Mouse (Mus musculus): ENCODE results near the gene Usp48. TPM values are rescaled to one million over a fixed set of nuclear protein-coding genes. Genes with fewer than 3 reads are reported as not detected.
A peak's percentile ranks its signal among the peaks of the same experiment; 100 is the strongest.

The Usp48 gene
- polyA plus RNA-seq, 1 experiment, result 25.2 TPM

DNA sequence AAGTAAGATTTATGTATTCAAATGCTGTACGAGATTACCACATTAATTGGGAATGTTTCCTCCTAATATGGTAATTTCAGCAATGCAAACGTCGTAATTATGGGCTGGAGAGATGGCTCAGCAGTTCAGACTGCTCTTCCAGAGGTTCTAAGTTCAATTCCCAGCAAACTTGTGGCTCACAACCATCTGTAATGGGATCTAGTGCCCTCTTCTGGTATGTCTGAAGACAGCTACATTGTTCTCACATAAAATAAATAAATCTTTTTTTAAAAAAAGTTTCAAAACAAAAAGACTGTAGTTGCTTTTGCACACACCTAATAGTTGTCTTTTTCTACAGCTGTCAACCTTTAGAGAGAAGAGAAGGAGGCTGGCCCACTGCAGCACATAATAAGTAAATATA lies 43.0 kb downstream of the Usp48 start:
- no peak overlapping the region for H3K4me3 ChIP-seq (ENCODE audit: insufficient read depth, low read depth, low read length)
- no peak overlapping the region for H3K27ac ChIP-seq (replicated peaks; ENCODE audit: low read depth, low read length)

DNA sequence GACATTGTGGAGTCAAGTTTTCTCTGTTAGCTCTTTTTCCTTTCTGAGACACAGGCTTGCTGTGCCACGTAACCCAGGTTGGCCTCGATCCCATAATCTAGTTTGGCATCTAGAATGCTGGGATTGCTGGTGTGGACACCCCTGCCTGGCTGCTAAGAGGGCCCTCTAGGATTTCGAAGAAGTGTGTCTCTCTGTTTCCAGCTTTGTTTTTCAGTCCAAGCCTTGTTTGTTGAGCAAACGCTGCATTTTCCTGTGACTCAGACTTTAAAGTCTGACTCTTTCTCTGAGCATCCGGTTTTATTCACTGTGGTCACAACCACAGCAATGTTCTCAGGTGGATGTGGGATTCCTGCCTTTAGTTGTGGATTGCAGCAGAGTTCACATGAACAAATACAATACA lies 48.0 kb downstream of the Usp48 start:
- H3K27ac ChIP-seq (replicated peaks; ENCODE audit: low read depth, low read length), result no peak overlapping the region
- H3K4me3 ChIP-seq (ENCODE audit: insufficient read depth, low read depth, low read length), result no peak overlapping the region
- peaks cover 3% of the 10 kb centered on the region for H3K4me1 ChIP-seq (ENCODE audit: control insufficient read depth, insufficient read depth, insufficient read length, low read length)

More for the DNA sequence above, 43.0 kb downstream of the Usp48 start:
- H3K4me1 ChIP-seq (ENCODE audit: control insufficient read depth, insufficient read depth, insufficient read length, low read length), result no peaks in the 10 kb centered on the region

DNA sequence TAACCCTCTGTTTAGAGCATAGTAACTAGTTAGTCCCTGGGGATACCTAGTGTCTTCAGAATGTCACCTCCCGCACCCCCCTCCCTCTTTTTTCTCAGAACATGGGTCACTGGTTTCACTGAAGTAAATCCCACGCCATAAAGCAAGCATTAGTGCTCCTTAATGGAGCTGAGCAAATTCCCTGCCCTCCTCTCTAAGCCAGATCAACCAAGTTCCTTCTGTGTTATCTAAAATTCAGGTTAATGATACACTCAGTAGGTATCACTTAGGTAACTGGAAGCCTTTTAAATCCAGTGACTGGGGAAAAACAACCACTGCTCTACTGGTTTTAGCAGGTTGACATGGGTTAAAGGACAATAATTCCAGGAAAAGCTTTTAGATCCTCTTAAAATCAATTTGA lies 48.5 kb downstream of the Usp48 start:
- H3K4me1 ChIP-seq (ENCODE audit: control insufficient read depth, insufficient read depth, insufficient read length, low read length), result peaks cover 3% of the 10 kb centered on the region
- H3K27ac ChIP-seq (replicated peaks; ENCODE audit: low read depth, low read length), result no peak overlapping the region
- H3K4me3 ChIP-seq (ENCODE audit: insufficient read depth, low read depth, low read length), result no peak overlapping the region

DNA sequence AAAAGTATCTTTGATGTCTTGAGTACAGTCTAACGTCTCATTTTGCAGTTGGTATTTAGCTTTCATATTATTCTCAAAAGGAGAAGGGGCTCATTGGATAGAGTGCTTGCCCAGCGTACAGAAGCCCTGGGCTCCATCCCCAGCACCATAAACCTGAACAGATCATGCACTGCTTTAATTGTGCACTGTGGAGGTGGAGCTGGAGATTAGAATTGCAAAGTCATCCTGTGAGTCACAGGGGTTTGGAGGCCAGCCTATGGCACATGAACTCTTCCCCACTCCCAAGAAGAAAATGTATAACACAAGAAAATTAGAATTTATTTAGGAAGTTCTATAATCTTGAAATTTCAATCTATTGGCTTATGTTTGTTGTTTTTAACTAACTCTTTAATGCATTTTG lies 49.9 kb downstream of the Usp48 start:
- Histone ChIP-seq H3K27ac (replicated peaks; ENCODE audit: low read depth, low read length) (0 out of 2 replicates have a peak overlapping the region, but pooled peaks have one; percentile 15), H3K4me1 (ENCODE audit: control insufficient read depth, insufficient read depth, insufficient read length, low read length) (peaks cover 3% of the 10 kb centered on the region), H3K4me3 (ENCODE audit: insufficient read depth, low read depth, low read length) (no peak overlapping the region)

GRCm38 (mm10) chr4:137646262-137646661 lies 52.7 kb downstream of the Usp48 start:
- peaks cover 3% of the 10 kb centered on the region for H3K4me1 ChIP-seq (ENCODE audit: control insufficient read depth, insufficient read depth, insufficient read length, low read length)
- no peak overlapping the region for H3K27ac ChIP-seq (replicated peaks; ENCODE audit: low read depth, low read length)
- H3K4me3 ChIP-seq (ENCODE audit: insufficient read depth, low read depth, low read length), result no peak overlapping the region

GRCm38 (mm10) chr4:137647648-137648047 lies 54.1 kb downstream of the Usp48 start:
- Histone ChIP-seq H3K27ac (replicated peaks; ENCODE audit: low read depth, low read length) (no peak overlapping the region), H3K4me1 (ENCODE audit: control insufficient read depth, insufficient read depth, insufficient read length, low read length) (peaks cover 3% of the 10 kb centered on the region), H3K4me3 (ENCODE audit: insufficient read depth, low read depth, low read length) (no peak overlapping the region)

DNA sequence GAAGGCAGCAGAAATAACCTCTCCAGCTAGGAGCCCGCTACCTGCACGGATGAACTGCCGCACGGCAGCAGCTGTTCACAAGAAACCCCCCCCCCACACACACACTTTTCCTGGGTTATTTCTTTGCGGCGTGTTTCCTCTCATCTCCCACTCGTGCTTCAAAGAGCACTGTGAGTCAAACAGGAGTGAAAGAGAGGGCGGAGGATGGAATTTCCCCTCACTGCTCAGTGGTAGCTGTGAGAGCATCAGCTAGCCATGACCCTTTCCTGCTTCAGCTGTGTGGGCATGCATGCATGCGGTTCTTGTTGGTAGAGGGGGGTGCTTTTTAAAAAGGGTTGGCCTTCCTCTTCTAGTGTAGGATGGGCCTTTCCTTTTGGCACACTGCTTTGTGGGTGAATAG lies 54.7 kb downstream of the Usp48 start:
- H3K4me1 ChIP-seq (ENCODE audit: control insufficient read depth, insufficient read depth, insufficient read length, low read length), result peaks cover 3% of the 10 kb centered on the region
- no peak overlapping the region for H3K4me3 ChIP-seq (ENCODE audit: insufficient read depth, low read depth, low read length)
- H3K27ac ChIP-seq (replicated peaks; ENCODE audit: low read depth, low read length), result no peak overlapping the region

GRCm38 (mm10) chr4:137650912-137651311 lies 57.4 kb downstream of the Usp48 start:
- Histone ChIP-seq H3K4me3 (ENCODE audit: insufficient read depth, low read depth, low read length) (no peak overlapping the region), H3K27ac (replicated peaks; ENCODE audit: low read depth, low read length) (no peak overlapping the region), H3K4me1 (ENCODE audit: control insufficient read depth, insufficient read depth, insufficient read length, low read length) (no peaks in the 10 kb centered on the region)

- H3K4me3 ChIP-seq (ENCODE audit: insufficient read depth, low read depth, low read length), result no peak overlapping the region
- H3K27ac ChIP-seq (replicated peaks; ENCODE audit: low read depth, low read length), result no peak overlapping the region
- H3K4me1 ChIP-seq (ENCODE audit: control insufficient read depth, insufficient read depth, insufficient read length, low read length), result no peaks in the 10 kb centered on the region
These were observed 59.3 kb downstream of the Usp48 start for GRCm38 (mm10) chr4:137652835-137653346.

DNA sequence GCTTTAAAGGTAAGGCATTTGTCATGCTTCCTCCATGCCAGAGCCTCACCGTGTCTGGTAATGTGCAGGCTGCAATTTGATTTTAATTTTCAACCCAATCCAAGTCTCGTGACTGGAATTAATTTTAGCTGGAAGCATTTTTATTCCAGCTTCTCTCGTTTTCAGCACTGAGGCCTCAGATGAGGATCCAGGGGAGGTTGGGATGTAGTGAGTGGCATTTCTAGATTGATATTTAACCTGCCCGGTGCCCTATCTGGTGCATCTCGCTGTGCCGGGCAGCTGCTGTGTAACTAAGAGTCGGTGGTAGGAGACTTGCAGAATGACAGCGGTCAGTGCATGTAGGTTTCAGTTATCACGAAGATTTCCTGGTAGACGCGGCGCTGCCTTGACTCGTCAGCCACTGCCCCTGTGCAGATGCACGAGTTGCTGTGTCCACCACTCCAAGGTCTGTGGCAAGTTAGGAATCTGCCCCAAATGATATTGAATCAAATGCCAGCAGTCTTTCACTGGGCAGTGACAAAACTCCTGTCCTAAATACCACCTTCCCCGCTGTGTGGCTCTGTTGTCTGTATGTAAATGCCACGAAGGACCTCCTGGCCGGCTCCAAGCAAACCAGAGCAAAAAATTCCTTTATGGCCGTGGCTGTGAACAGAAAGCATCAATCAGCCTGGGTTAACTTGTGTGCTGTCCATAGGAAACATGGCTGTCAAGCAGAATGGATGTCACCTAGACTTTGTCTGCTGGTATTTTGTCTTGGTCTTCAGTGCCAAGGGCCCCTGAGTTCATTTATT lies 61.9 kb downstream of the Usp48 start:
- Histone ChIP-seq H3K4me1 (ENCODE audit: control insufficient read depth, insufficient read depth, insufficient read length, low read length) (no peaks in the 10 kb centered on the region), H3K27ac (replicated peaks; ENCODE audit: low read depth, low read length) (no peak overlapping the region), H3K4me3 (ENCODE audit: insufficient read depth, low read depth, low read length) (no peak overlapping the region)

GRCm38 (mm10) chr4:137657674-137658073 lies 64.1 kb downstream of the Usp48 start:
- Histone ChIP-seq H3K4me1 (ENCODE audit: control insufficient read depth, insufficient read depth, insufficient read length, low read length) (no peaks in the 10 kb centered on the region; the same call in 1 of the 2 replicates), H3K27ac (replicated peaks; ENCODE audit: low read depth, low read length) (no peak overlapping the region)

DNA sequence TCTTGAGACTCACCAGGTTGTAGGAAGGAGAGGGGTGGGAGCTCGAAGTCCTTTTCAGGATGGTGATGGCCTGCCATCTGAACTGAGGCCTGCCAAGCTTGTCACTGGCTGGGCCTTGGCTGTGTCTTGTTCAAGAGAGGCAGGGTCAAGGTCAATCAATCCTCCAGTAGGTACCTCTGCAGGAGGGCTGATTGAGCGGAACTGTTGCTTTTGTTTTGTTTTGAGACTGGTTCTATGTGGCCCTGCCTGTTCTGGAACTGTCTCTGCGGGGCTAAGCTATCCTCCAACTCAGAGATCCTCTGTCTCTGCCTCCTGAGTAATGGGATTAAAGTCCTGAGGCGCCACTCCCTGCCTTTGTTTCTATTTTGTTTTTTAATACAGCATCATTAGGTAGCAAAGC lies 66.0 kb downstream of the Usp48 start:
- Histone ChIP-seq H3K4me3 (ENCODE audit: insufficient read depth, low read depth, low read length) (no peak overlapping the region), H3K27ac (replicated peaks; ENCODE audit: low read depth, low read length) (no peak overlapping the region), H3K4me1 (ENCODE audit: control insufficient read depth, insufficient read depth, insufficient read length, low read length) (no peaks in the 10 kb centered on the region; the same call in 1 of the 2 replicates)

More at GRCm38 (mm10) chr4:137657674-137658073, 64.1 kb downstream of the Usp48 start:
- H3K4me3 ChIP-seq (ENCODE audit: insufficient read depth, low read depth, low read length), result no peak overlapping the region

DNA sequence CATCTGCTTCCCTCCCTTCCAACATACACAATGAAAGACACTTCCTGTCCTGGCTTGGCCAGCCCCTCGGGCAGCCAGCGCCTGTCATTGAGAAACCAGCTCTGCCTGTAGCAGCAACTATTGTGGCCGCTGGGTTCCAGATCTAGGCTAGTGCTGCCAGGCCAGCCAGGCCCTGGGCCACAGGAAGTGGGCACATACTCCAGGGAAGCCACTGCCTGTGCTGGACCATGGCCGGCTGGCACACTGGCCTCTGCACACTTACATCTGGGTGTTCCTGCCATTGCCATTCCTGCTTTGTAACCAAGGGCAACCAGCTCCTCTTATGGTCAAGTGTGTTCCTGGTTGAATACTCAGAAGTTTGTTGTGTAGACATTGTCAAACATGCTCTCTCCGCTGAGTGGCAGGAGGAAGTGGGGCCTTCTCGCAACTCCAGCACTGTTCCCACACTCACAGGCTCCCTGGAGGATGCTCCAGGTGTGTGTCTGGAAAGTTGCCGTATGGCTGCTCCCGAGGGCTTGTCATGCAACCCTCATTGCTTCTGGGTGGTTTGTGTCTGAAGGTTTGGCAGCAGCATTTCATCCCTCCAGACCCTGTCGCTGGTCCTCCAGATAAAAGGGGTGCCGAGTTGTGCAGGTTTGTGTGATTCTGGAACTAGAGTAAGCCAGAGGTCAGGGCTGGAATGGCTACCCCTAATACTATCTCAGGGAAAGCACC lies 67.0 kb downstream of the Usp48 start:
- no peaks in the 10 kb centered on the region; the same call in 1 of the 2 replicates for H3K4me1 ChIP-seq (ENCODE audit: control insufficient read depth, insufficient read depth, insufficient read length, low read length)
- no peak overlapping the region for H3K27ac ChIP-seq (replicated peaks; ENCODE audit: low read depth, low read length)
- no peak overlapping the region for H3K4me3 ChIP-seq (ENCODE audit: insufficient read depth, low read depth, low read length)

GRCm38 (mm10) chr4:137661078-137661450 lies 67.5 kb downstream of the Usp48 start:
- no peak overlapping the region for H3K27ac ChIP-seq (replicated peaks; ENCODE audit: low read depth, low read length)
- H3K4me3 ChIP-seq (ENCODE audit: insufficient read depth, low read depth, low read length), result no peak overlapping the region
- H3K4me1 ChIP-seq (ENCODE audit: control insufficient read depth, insufficient read depth, insufficient read length, low read length), result no peaks in the 10 kb centered on the region; the same call in 1 of the 2 replicates

DNA sequence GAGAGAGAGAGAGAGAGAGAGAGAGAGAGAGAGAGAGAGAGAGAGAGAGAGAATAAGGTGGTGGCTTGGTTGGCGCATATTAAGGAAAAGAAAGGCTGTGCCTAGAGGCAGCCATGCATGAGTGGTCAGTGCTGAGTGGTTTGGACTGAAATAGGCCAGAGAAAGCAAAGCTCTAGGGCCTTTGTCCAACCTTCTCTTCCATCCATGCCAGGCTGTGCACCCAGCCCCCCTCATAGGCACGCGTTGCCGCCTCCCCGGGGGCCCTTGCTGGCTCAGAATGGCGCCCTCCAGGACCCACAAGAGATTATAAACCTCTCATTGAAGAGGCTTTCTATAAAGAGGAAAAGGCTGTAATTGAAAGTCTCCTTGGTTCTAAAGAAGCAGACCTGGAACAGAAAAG lies 68.0 kb downstream of the Usp48 start:
- Histone ChIP-seq H3K4me1 (ENCODE audit: control insufficient read depth, insufficient read depth, insufficient read length, low read length) (no peaks in the 10 kb centered on the region; the same call in 1 of the 2 replicates), H3K4me3 (ENCODE audit: insufficient read depth, low read depth, low read length) (no peak overlapping the region), H3K27ac (replicated peaks; ENCODE audit: low read depth, low read length) (no peak overlapping the region)
